13 mouse cellular contexts compared by ENCODE assay signal in the genomic region with DNA sequence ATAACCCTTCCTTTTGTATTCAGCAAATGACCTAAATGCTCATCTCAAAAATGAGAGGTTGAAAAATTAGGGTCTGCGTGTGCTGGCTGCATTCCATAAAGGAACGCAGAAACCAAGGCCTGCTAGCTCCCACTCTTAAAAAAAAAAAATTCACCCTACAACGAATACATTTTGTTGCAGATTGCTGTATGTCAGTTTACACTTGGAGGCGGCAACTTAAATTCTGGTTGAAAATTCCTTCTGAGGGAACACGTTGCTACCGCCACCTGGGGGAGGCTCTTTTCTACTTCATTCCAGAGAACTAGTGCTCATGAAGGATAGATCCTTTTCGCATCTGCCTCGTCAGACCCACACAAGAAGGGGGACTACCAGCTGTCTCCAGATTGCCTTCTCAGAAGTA. TPM values are rescaled to one million over a fixed set of nuclear protein-coding genes. Genes with fewer than 3 reads are reported as not detected.
DNase-seq lines count a peak whose midpoint lies in the region; ATAC-seq and TF ChIP-seq lines count a peak whose summit lies in the region.
"Had no signal": no experiment of that assay in that cellular context is flagged by ENCODE, and none has a peak within 500 bp of the region (broad histone marks: within the 10 kb centered on the region; RNA-seq: fewer than 3 reads in every experiment).

No protein-coding gene starts in this region.

- no peak overlapping the region for H3K27ac ChIP-seq in kidney, embryonic 16.5 days (ENCODE audit: low read length)
- H3K27ac ChIP-seq: embryonic facial prominence, embryonic 13.5 days; limb, embryonic 13.5 days; neural tube, embryonic 13.5 days had no signal

- peak; percentile 3; the same call in 1 of the 2 replicates for TF ChIP-seq CTCF in brain, embryonic 14.5 days (IDR thresholded peaks at IDR 0.05; ENCODE audit: borderline replicate concordance, extremely low read depth, insufficient read depth, insufficient read length)

- H3K9ac ChIP-seq in kidney, embryonic 16.5 days (replicated peaks; ENCODE audit: low read length) = no peak overlapping the region
- H3K9ac ChIP-seq: embryonic facial prominence, embryonic 13.5 days; limb, embryonic 13.5 days; neural tube, embryonic 13.5 days had no signal

- no peaks in the 10 kb centered on the region for H3K36me3 ChIP-seq in kidney, embryonic 16.5 days (ENCODE audit: insufficient read depth, low read length)
- H3K36me3 ChIP-seq: embryonic facial prominence, embryonic 13.5 days; limb, embryonic 13.5 days; neural tube, embryonic 13.5 days had no signal

- no peaks in the 10 kb centered on the region for H3K9me3 ChIP-seq in kidney, embryonic 16.5 days (ENCODE audit: low read length)
- H3K9me3 ChIP-seq: embryonic facial prominence, embryonic 13.5 days; limb, embryonic 13.5 days; neural tube, embryonic 13.5 days had no signal

- TF ChIP-seq POLR2A in brain, embryonic 14.5 days (IDR thresholded peaks at IDR 0.05; ENCODE audit: borderline replicate concordance, extremely low read depth, insufficient read depth, insufficient read length, poor library complexity, severe bottlenecking) = no peak

- H3K27me3 ChIP-seq in kidney, embryonic 16.5 days (ENCODE audit: insufficient read depth, low read length) = no peaks in the 10 kb centered on the region
- H3K27me3 ChIP-seq: embryonic facial prominence, embryonic 13.5 days; limb, embryonic 13.5 days; neural tube, embryonic 13.5 days had no signal

- ATAC-seq in kidney, embryonic 16.5 days (ENCODE audit: low FRiP score, low TSS enrichment) = no peak
- no peak for ATAC-seq in erythroid progenitor cell, adult 5-6 weeks (replicated peaks; ENCODE audit: low FRiP score, poor library complexity, severe bottlenecking)
- ATAC-seq: Patski had no signal

- H3K4me2 ChIP-seq in kidney, embryonic 16.5 days (replicated peaks; ENCODE audit: low read depth, low read length) = no peak overlapping the region
- H3K4me2 ChIP-seq: embryonic facial prominence, embryonic 13.5 days; limb, embryonic 13.5 days; neural tube, embryonic 13.5 days had no signal

- H3K4me3 ChIP-seq in kidney, embryonic 16.5 days (ENCODE audit: low read length) = no peak overlapping the region
- H3K4me3 ChIP-seq: embryonic facial prominence, embryonic 13.5 days; limb, embryonic 13.5 days; neural tube, embryonic 13.5 days had no signal

- WGBS in kidney, embryonic 16.5 days = 41% methylated on average over 8 of the region's 8 CpGs

- no peaks in the 10 kb centered on the region for H3K4me1 ChIP-seq in kidney, embryonic 16.5 days (ENCODE audit: insufficient read depth, low read length)
- H3K4me1 ChIP-seq: embryonic facial prominence, embryonic 13.5 days; limb, embryonic 13.5 days; neural tube, embryonic 13.5 days had no signal

- peak; percentile 29 for DNase-seq in kidney, postnatal 10 days
- DNase-seq in Muller cell, postnatal 12 days (ENCODE audit: inconsistent ontology term) = peak; percentile 58
- DNase-seq in brain, embryonic 14.5 days (ENCODE audit: low read depth) = peak; percentile 27
- DNase-seq in mesoderm, embryonic 11.5 days (ENCODE audit: low read depth, low spot score) = peak; percentile 7
- no peak for DNase-seq in adrenal gland, postnatal 14 days

RNA-seq across cellular contexts. Expression of a gene that starts 0.9 kb away (rescaled TPM):
- 1.4 and 1.9 TPM in 2 replicates for polyA plus RNA-seq in kidney, embryonic 16.5 days (2015; fragmentation: Nextera tagmentation; extraction: Ambion mirVana)
- polyA plus RNA-seq in brain, embryonic 14.5 days (2012; rRNA removed) = not detected in 2 replicates
- total RNA-seq in erythroid progenitor cell, adult 5-6 weeks (2015; ENCODE audit: low replicate concordance) = not detected in 2 replicates
- total RNA-seq in erythroid progenitor cell, adult 5-6 weeks (2017; ENCODE audit: low replicate concordance) = not detected in 2 replicates
- total RNA-seq in adrenal gland, postnatal 14 days (2021) = 1.0 TPM in 1 of 2 replicates, not detected in the other
- total RNA-seq: gastrocnemius, postnatal 4 days; megakaryocyte, adult 5-6 weeks had no signal
- polyA plus RNA-seq: embryonic facial prominence, embryonic 13.5 days; limb, embryonic 13.5 days; neural tube, embryonic 13.5 days; Patski had no signal

RNA-seq across cellular contexts. Expression of a gene that starts 55.2 kb away (rescaled TPM):
- polyA plus RNA-seq in kidney, embryonic 16.5 days (2015; fragmentation: Nextera tagmentation; extraction: Ambion mirVana) = 19.1 and 24.1 TPM in 2 replicates
- polyA plus RNA-seq in brain, embryonic 14.5 days (2012; rRNA removed) = 7.4 and 13.4 TPM in 2 replicates
- 7.1 and 11.2 TPM in 2 replicates for total RNA-seq in erythroid progenitor cell, adult 5-6 weeks (2015; ENCODE audit: low replicate concordance)
- total RNA-seq in erythroid progenitor cell, adult 5-6 weeks (2017; ENCODE audit: low replicate concordance) = 5.4 and 8.0 TPM in 2 replicates
- 19.0 and 21.7 TPM in 2 replicates for total RNA-seq in adrenal gland, postnatal 14 days (2021)

RNA-seq across cellular contexts. Expression of a gene that starts 55.4 kb away (rescaled TPM):
- polyA plus RNA-seq in kidney, embryonic 16.5 days (2015; fragmentation: Nextera tagmentation; extraction: Ambion mirVana) = 70.6 and 72.6 TPM in 2 replicates
- polyA plus RNA-seq in brain, embryonic 14.5 days (2012; rRNA removed) = 57.1 and 59.1 TPM in 2 replicates
- total RNA-seq in erythroid progenitor cell, adult 5-6 weeks (2015; ENCODE audit: low replicate concordance) = 16.9 and 35.6 TPM in 2 replicates
- 16.0 and 29.3 TPM in 2 replicates for total RNA-seq in erythroid progenitor cell, adult 5-6 weeks (2017; ENCODE audit: low replicate concordance)
- total RNA-seq in adrenal gland, postnatal 14 days (2021) = 48.2 and 61.5 TPM in 2 replicates
